Mouse (Mus musculus): ENCODE data around the gene Klhl3. TPM values are rescaled to one million over a fixed set of nuclear protein-coding genes. Genes with fewer than 3 reads are reported as not detected.

The Klhl3 gene
- polyA plus RNA-seq, 1 experiment from 2014 or later, result 11.9 TPM

GRCm38 (mm10) chr13:58115227-58115626, 1.8 kb upstream of the Klhl3 start:
- Histone ChIP-seq H3K4me3 (replicated peaks; ENCODE audit: low read length) (no peak overlapping the region), H3K9ac (no peak overlapping the region), H3K27me3 (ENCODE audit: control insufficient read depth, insufficient read depth, low read length) (no peaks in the 10 kb centered on the region), H3K27ac (no peak overlapping the region), H3K4me2 (replicated peaks) (no peak overlapping the region), H3K4me1 (replicated peaks; ENCODE audit: control insufficient read depth, insufficient read depth, low read length) (peaks cover 23% of the 10 kb centered on the region), H3K36me3 (replicated peaks; ENCODE audit: control insufficient read depth, insufficient read depth) (no peaks in the 10 kb centered on the region), H3K9me3 (ENCODE audit: control insufficient read depth, low read length) (no peaks in the 10 kb centered on the region)
- WGBS, result 70% methylated on average over 13 of the region's 13 CpGs
- DNase-seq (ENCODE audit: low spot score), result no peak
- no peak for ATAC-seq (ENCODE audit: low FRiP score)

GRCm38 (mm10) chr13:58112601-58113041, 771 bp downstream of the Klhl3 start:
- peak overlapping the region; percentile 59 for H3K4me3 ChIP-seq (replicated peaks; ENCODE audit: low read length)
- H3K9me3 ChIP-seq (ENCODE audit: control insufficient read depth, low read length), result no peaks in the 10 kb centered on the region
- peak overlapping the region; percentile 92 for H3K4me2 ChIP-seq (replicated peaks)
- ATAC-seq (ENCODE audit: low FRiP score) (no peak), DNase-seq (ENCODE audit: low spot score) (peak; percentile 24)
- peak overlapping the region; percentile 87 for H3K9ac ChIP-seq
- H3K27ac ChIP-seq, result peak overlapping the region; percentile 96
- peaks cover 23% of the 10 kb centered on the region for H3K4me1 ChIP-seq (replicated peaks; ENCODE audit: control insufficient read depth, insufficient read depth, low read length)
- H3K27me3 ChIP-seq (ENCODE audit: control insufficient read depth, insufficient read depth, low read length), result no peaks in the 10 kb centered on the region
- 16% methylated on average over 11 of the region's 11 CpGs for WGBS
- H3K36me3 ChIP-seq (replicated peaks; ENCODE audit: control insufficient read depth, insufficient read depth), result no peaks in the 10 kb centered on the region

GRCm38 (mm10) chr13:58112191-58112590, 1.2 kb downstream of the Klhl3 start:
- ATAC-seq (ENCODE audit: low FRiP score) (no peak), DNase-seq (ENCODE audit: low spot score) (no peak)
- 70% methylated on average over 10 of the region's 10 CpGs for WGBS
- Histone ChIP-seq H3K36me3 (replicated peaks; ENCODE audit: control insufficient read depth, insufficient read depth) (no peaks in the 10 kb centered on the region), H3K27ac (peak overlapping the region; percentile 96), H3K27me3 (ENCODE audit: control insufficient read depth, insufficient read depth, low read length) (no peaks in the 10 kb centered on the region), H3K4me3 (replicated peaks; ENCODE audit: low read length) (peak overlapping the region; percentile 59), H3K9ac (peak overlapping the region; percentile 87), H3K4me1 (replicated peaks; ENCODE audit: control insufficient read depth, insufficient read depth, low read length) (peaks cover 23% of the 10 kb centered on the region), H3K9me3 (ENCODE audit: control insufficient read depth, low read length) (no peaks in the 10 kb centered on the region), H3K4me2 (replicated peaks) (peak overlapping the region; percentile 92)

- no peak overlapping the region for H3K9ac ChIP-seq
Measured at GRCm38 (mm10) chr13:58111306-58111705, 2.1 kb downstream of the Klhl3 start.

DNA sequence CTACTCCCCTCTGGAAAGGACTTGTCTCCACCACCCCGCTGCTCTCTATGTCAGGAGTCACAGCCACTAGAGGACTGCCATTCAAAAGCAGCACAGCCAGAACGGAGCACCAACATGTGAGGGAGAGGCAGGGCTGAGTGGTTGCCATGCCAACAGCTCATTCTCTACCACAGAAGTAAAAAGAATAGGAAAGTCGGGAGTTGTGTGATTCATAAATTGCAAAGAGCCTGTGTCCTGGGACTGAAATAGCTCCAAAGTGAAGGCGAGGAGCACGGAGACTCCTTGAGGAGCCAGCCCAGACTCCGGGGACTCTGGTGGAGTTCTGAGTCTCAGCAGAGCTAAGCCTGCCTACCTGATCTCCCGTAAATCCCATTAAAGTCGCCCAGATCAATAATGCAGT, 22.7 kb downstream of the Klhl3 start:
- Histone ChIP-seq H3K4me3 (replicated peaks; ENCODE audit: low read length) (no peak overlapping the region), H3K27me3 (ENCODE audit: control insufficient read depth, insufficient read depth, low read length) (no peaks in the 10 kb centered on the region), H3K9me3 (ENCODE audit: control insufficient read depth, low read length) (no peaks in the 10 kb centered on the region), H3K9ac (no peak overlapping the region), H3K4me1 (replicated peaks; ENCODE audit: control insufficient read depth, insufficient read depth, low read length) (peaks cover 11% of the 10 kb centered on the region), H3K4me2 (replicated peaks) (peak overlapping the region; percentile 2), H3K36me3 (replicated peaks; ENCODE audit: control insufficient read depth, insufficient read depth) (peaks cover 7% of the 10 kb centered on the region; the same call in 1 of the 2 replicates), H3K27ac (peak overlapping the region; percentile 48; the same call in 1 of the 2 replicates)
- DNase-seq (ENCODE audit: low spot score), result peak; percentile 62
- WGBS, result 15% methylated on average over 8 of the region's 8 CpGs
- peak; percentile 88 for ATAC-seq (ENCODE audit: low FRiP score)

More at GRCm38 (mm10) chr13:58111306-58111705, 2.1 kb downstream of the Klhl3 start:
- no peaks in the 10 kb centered on the region for H3K9me3 ChIP-seq (ENCODE audit: control insufficient read depth, low read length)
- no peak for ATAC-seq (ENCODE audit: low FRiP score)
- H3K4me3 ChIP-seq (replicated peaks; ENCODE audit: low read length), result no peak overlapping the region
- 94% methylated on average over 6 of the region's 6 CpGs for WGBS
- H3K4me1 ChIP-seq (replicated peaks; ENCODE audit: control insufficient read depth, insufficient read depth, low read length), result peaks cover 23% of the 10 kb centered on the region
- no peak overlapping the region for H3K27ac ChIP-seq
- H3K27me3 ChIP-seq (ENCODE audit: control insufficient read depth, insufficient read depth, low read length), result no peaks in the 10 kb centered on the region
- H3K4me2 ChIP-seq (replicated peaks), result peak overlapping the region; percentile 92
- no peaks in the 10 kb centered on the region for H3K36me3 ChIP-seq (replicated peaks; ENCODE audit: control insufficient read depth, insufficient read depth)
- no peak for DNase-seq (ENCODE audit: low spot score)

DNA sequence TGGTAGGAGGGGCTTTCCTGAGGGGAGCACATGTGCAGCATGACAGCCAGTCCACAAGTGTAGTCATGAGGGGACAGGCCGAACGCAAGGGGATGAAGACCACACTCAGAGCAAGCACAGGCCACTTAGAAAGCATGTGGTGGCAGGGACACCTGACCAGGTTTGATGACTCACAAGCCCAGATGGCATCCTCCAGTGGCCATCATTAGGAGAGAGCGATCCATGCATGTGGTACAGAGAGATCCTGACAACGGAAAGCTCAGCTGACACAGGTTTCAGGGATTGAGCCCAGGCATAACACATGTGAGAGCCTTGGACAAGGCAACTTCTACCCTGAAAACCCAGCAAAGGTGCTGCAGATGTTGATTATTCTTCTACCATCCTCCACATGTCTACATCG, 29.0 kb downstream of the Klhl3 start:
- ATAC-seq (ENCODE audit: low FRiP score) (no peak), DNase-seq (ENCODE audit: low spot score) (no peak)
- H3K4me2 ChIP-seq (replicated peaks), result no peak overlapping the region
- no peak overlapping the region for H3K27ac ChIP-seq
- H3K27me3 ChIP-seq (ENCODE audit: control insufficient read depth, insufficient read depth, low read length), result no peaks in the 10 kb centered on the region
- WGBS, result 90% methylated on average over 5 of the region's 5 CpGs
- H3K4me3 ChIP-seq (replicated peaks; ENCODE audit: low read length), result no peak overlapping the region
- no peaks in the 10 kb centered on the region for H3K9me3 ChIP-seq (ENCODE audit: control insufficient read depth, low read length)
- H3K4me1 ChIP-seq (replicated peaks; ENCODE audit: control insufficient read depth, insufficient read depth, low read length), result no peaks in the 10 kb centered on the region
- H3K36me3 ChIP-seq (replicated peaks; ENCODE audit: control insufficient read depth, insufficient read depth), result peaks cover 26% of the 10 kb centered on the region
- H3K9ac ChIP-seq, result no peak overlapping the region

DNA sequence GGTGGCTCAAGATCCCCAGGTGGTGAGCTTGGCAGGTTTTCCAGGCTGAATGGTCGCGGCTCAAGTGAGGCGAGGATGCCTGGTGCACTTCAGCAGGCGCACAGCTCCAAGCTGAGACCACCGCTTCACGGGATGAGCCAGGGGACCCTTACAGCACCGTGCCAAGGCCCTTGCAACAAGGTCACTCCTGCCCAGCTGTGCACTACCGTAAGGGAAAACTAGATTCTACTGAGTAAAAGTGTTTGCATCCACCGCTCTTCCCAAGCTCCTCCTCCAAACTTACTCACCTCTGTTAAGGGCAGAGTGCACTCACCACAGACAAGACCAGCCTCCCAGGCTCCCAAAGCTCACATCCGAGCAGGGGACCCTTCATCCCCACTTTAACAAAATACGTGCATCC, 29.9 kb downstream of the Klhl3 start:
- H3K4me3 ChIP-seq (replicated peaks; ENCODE audit: low read length), result no peak overlapping the region
- no peaks in the 10 kb centered on the region for H3K4me1 ChIP-seq (replicated peaks; ENCODE audit: control insufficient read depth, insufficient read depth, low read length)
- ATAC-seq (ENCODE audit: low FRiP score) (no peak), DNase-seq (ENCODE audit: low spot score) (no peak)
- H3K27ac ChIP-seq, result no peak overlapping the region
- no peak overlapping the region for H3K4me2 ChIP-seq (replicated peaks)
- 88% methylated on average over 11 of the region's 11 CpGs for WGBS
- no peak overlapping the region for H3K9ac ChIP-seq
- H3K36me3 ChIP-seq (replicated peaks; ENCODE audit: control insufficient read depth, insufficient read depth), result peaks cover 26% of the 10 kb centered on the region
- no peaks in the 10 kb centered on the region for H3K9me3 ChIP-seq (ENCODE audit: control insufficient read depth, low read length)
- no peaks in the 10 kb centered on the region for H3K27me3 ChIP-seq (ENCODE audit: control insufficient read depth, insufficient read depth, low read length)

GRCm38 (mm10) chr13:58083048-58083447, 30.3 kb downstream of the Klhl3 start:
- ATAC-seq (ENCODE audit: low FRiP score), result no peak
- Histone ChIP-seq H3K4me2 (replicated peaks) (no peak overlapping the region), H3K27me3 (ENCODE audit: control insufficient read depth, insufficient read depth, low read length) (no peaks in the 10 kb centered on the region), H3K27ac (no peak overlapping the region), H3K36me3 (replicated peaks; ENCODE audit: control insufficient read depth, insufficient read depth) (peaks cover 26% of the 10 kb centered on the region), H3K4me1 (replicated peaks; ENCODE audit: control insufficient read depth, insufficient read depth, low read length) (no peaks in the 10 kb centered on the region), H3K9ac (no peak overlapping the region), H3K4me3 (replicated peaks; ENCODE audit: low read length) (no peak overlapping the region), H3K9me3 (ENCODE audit: control insufficient read depth, low read length) (no peaks in the 10 kb centered on the region)
- WGBS, result 78% methylated on average over 5 of the region's 5 CpGs
- no peak for DNase-seq (ENCODE audit: low spot score)

GRCm38 (mm10) chr13:58078361-58078760, 35.0 kb downstream of the Klhl3 start:
- peaks cover 9% of the 10 kb centered on the region; the same call in 1 of the 2 replicates for H3K36me3 ChIP-seq (replicated peaks; ENCODE audit: control insufficient read depth, insufficient read depth)
- no peak for ATAC-seq (ENCODE audit: low FRiP score)
- no peaks in the 10 kb centered on the region for H3K27me3 ChIP-seq (ENCODE audit: control insufficient read depth, insufficient read depth, low read length)
- H3K4me3 ChIP-seq (replicated peaks; ENCODE audit: low read length), result no peak overlapping the region
- H3K4me1 ChIP-seq (replicated peaks; ENCODE audit: control insufficient read depth, insufficient read depth, low read length), result no peaks in the 10 kb centered on the region
- no peak overlapping the region for H3K4me2 ChIP-seq (replicated peaks)
- no peaks in the 10 kb centered on the region for H3K9me3 ChIP-seq (ENCODE audit: control insufficient read depth, low read length)
- no peak overlapping the region for H3K27ac ChIP-seq
- 78% methylated on average over 5 of the region's 5 CpGs for WGBS
- H3K9ac ChIP-seq, result no peak overlapping the region
- no peak for DNase-seq (ENCODE audit: low spot score)

- Histone ChIP-seq H3K4me2 (replicated peaks) (no peak overlapping the region), H3K4me3 (replicated peaks; ENCODE audit: low read length) (no peak overlapping the region), H3K36me3 (replicated peaks; ENCODE audit: control insufficient read depth, insufficient read depth) (0 out of 2 replicates have a peak, but pooled peaks cover 4% of the 10 kb centered on the region), H3K4me1 (replicated peaks; ENCODE audit: control insufficient read depth, insufficient read depth, low read length) (no peaks in the 10 kb centered on the region), H3K27me3 (ENCODE audit: control insufficient read depth, insufficient read depth, low read length) (no peaks in the 10 kb centered on the region), H3K9me3 (ENCODE audit: control insufficient read depth, low read length) (no peaks in the 10 kb centered on the region), H3K9ac (no peak overlapping the region), H3K27ac (no peak overlapping the region)
- DNase-seq (ENCODE audit: low spot score), result no peak
- 89% methylated on average over 9 of the region's 9 CpGs for WGBS
- no peak for ATAC-seq (ENCODE audit: low FRiP score)
Measured at GRCm38 (mm10) chr13:58074881-58075280, 38.5 kb downstream of the Klhl3 start.
